Mouse (Mus musculus) naive thymus-derived CD4-positive, alpha-beta T cell, adult 2 months (primary cell): ENCODE measurements around the gene Wrnip1.
"Not testable (repeated sequence)": the region's sequence is repeated elsewhere in the genome, so short reads cannot be mapped to it uniquely, and the experiment has no call there.

Source experiments
- DNase-seq: peaks from one replicate; pipeline ENCODE4 v3.0.0-alpha.2; 2011; ENCODE audit warnings: low read depth

Wrnip1 gene

DNA sequence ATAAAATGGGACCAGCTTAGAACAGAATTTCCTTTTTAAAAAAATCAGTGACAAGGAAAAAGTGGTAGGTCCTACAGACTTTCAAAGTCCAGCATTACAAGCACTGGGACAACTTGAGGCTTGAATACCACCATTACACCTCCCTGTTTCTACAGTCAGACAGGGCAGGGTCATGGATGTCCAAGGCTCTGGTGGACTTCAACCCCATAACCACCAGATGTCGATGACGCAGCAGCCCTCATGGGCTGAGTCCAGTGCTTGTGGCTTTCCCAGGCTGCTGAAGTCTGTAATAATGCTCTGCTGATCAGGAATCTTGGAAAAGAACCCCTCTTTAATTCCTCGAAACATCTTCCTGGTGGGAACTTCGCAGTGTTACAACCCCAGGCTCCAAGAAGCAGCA lies 50.7 kb downstream of the Wrnip1 start:
- DNase-seq = no peak

DNA sequence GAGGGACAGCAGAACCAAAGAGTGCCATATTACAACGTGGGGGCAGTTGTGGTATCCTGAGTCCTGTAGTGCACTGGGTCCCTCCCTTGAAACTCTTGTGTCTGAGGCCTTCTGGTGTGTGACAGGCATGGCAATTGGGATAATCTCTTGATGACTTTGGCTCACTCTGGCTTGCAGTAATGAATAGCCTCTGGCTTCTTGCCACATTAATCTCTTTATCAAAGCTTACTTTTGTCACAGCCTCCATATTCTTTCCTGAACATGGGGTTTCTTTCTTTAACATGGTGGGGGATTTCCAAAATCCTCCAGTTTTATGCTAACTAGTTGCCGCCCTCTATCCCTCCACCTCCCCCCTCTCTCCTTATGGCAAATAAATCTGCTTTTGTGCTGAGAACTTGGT lies 51.2 kb downstream of the Wrnip1 start:
- DNase-seq = no peak

- no peak for DNase-seq
Observed at GRCm38 (mm10) chr13:32860821-32861220, 59.0 kb downstream of the Wrnip1 start.

DNA sequence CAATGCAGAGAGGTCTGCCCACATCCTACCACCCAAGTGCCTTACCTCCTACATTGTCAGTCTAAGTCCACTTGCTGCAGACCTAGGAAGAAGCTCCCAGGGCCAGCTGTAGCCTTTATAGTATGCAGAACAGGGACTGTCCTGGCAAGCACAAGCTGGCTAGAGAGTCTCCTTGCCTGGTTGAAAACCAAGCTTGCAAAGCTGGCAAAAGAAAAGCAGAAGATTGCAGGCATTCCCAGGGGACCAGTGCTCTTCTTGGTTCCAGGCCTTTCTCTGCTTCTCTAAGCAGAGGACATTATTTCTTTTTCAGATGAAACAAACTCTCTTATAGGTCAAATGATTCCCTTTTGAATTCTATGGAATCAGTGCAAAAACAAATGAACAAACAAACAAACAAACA lies 61.6 kb downstream of the Wrnip1 start:
- DNase-seq = no peak

- not testable (repeated sequence) for DNase-seq
Observed at GRCm38 (mm10) chr13:32864529-32864928, 62.7 kb downstream of the Wrnip1 start.

DNA sequence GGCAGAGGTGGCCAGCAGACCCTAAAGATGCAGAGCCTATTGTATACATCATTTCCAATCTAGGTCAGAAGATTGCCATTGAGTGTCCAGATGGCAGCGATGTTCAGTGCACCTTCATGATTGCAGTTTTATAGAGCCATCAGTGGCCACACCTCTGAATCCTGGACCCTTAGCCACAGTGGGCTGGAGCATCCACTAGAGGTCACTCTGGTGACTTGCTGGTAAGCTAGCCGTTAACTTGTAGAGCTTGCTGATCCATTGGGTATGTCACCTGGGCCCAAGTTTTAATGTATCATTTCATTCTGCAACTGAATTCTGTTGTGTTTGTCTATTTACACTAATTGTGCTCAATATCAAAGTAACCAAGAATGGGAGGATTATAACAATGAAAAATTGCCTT lies 63.8 kb downstream of the Wrnip1 start:
- no peak for DNase-seq

- DNase-seq = peak; percentile 73
Observed at GRCm38 (mm10) chr13:32866484-32866883, 64.6 kb downstream of the Wrnip1 start.

GRCm38 (mm10) chr13:32867030-32867429 lies 65.2 kb downstream of the Wrnip1 start:
- DNase-seq = peak; percentile 1

GRCm38 (mm10) chr13:32868233-32868632 lies 66.4 kb downstream of the Wrnip1 start:
- DNase-seq = not testable (repeated sequence)

- DNase-seq = no peak
Observed at GRCm38 (mm10) chr13:32868843-32869242, 67.0 kb downstream of the Wrnip1 start.
